In genomic region chr5:139791227-139792158, GRCm38 (mm10) we compare ENCODE assay signal across 8 mouse cellular contexts. TPM values are rescaled to one million over a fixed set of nuclear protein-coding genes. Genes with fewer than 3 reads are reported as not detected.
A peak's percentile ranks its signal among the peaks of the same experiment; 100 is the strongest.
DNase-seq lines count a peak whose midpoint lies in the region; ATAC-seq and TF ChIP-seq lines count a peak whose summit lies in the region.

TSS of gene Mafk (plus strand) at chr5:139791513.

- H3K4me3 ChIP-seq in E14TG2a.4 (replicated peaks; ENCODE audit: low read length), result peak within 1 kb of the TSS; percentile 90
- peak within 1 kb of the TSS; percentile 72 for H3K4me3 ChIP-seq in forebrain, embryonic 13.5 days
- H3K4me3 ChIP-seq in liver, postnatal 0 days (ENCODE audit: low read depth, low read length), result peak within 1 kb of the TSS; percentile 100
- peak within 1 kb of the TSS; percentile 75 for H3K4me3 ChIP-seq in neural tube, embryonic 14.5 days (ENCODE audit: low read depth, low read length)

- no peak for TF ChIP-seq CTCF in E14TG2a.4 (conservative IDR thresholded peaks at IDR 0.05; ENCODE audit: low read length)
- TF ChIP-seq CTCF in liver, postnatal 0 days (IDR thresholded peaks at IDR 0.05; ENCODE audit: low read depth), result peak; percentile 42

- TF ChIP-seq EP300 in liver, postnatal 0 days (IDR thresholded peaks at IDR 0.05; ENCODE audit: low read depth), result no peak; the same call in 1 of the 2 replicates

- peak within 1 kb of the TSS; percentile 95 for H3K4me2 ChIP-seq in forebrain, embryonic 13.5 days
- peak within 1 kb of the TSS; percentile 94 for H3K4me2 ChIP-seq in liver, postnatal 0 days (ENCODE audit: low read depth, low read length)
- H3K4me2 ChIP-seq in neural tube, embryonic 14.5 days (ENCODE audit: low read depth, low read length), result peak within 1 kb of the TSS; percentile 100

- peak; percentile 98 for DNase-seq in c-Kit-positive CD71-positive TER-119-positive erythroid progenitor cells, embryonic 14.5 days (ENCODE audit: low spot score)
- DNase-seq in heart, postnatal 10 days, result peak; percentile 98 to 99
- DNase-seq in large intestine, adult 2 months (ENCODE audit: low read depth, low spot score), result no peak
- peak; percentile 100 for DNase-seq in liver, postnatal 0 days
- DNase-seq in testis, postnatal 10 days (ENCODE audit: low spot score), result peak; percentile 100

- peak within 1 kb of the TSS; percentile 78 for H3K9ac ChIP-seq in forebrain, embryonic 13.5 days
- H3K9ac ChIP-seq in liver, postnatal 0 days (replicated peaks), result peak within 1 kb of the TSS; percentile 100
- peak within 1 kb of the TSS; percentile 67 for H3K9ac ChIP-seq in neural tube, embryonic 14.5 days (replicated peaks; ENCODE audit: low read depth, low read length)

- H3K27me3 ChIP-seq in E14TG2a.4 (ENCODE audit: insufficient read depth, low read length), result peaks cover 19% of the 10 kb centered on the region
- H3K27me3 ChIP-seq in forebrain, embryonic 13.5 days, result 0 out of 2 replicates have a peak, but pooled peaks cover 7% of the 10 kb centered on the region
- H3K27me3 ChIP-seq in liver, postnatal 0 days (ENCODE audit: insufficient read depth, low read length), result no peaks in the 10 kb centered on the region
- H3K27me3 ChIP-seq in neural tube, embryonic 14.5 days (ENCODE audit: control insufficient read depth, insufficient read depth, low read length), result no peaks in the 10 kb centered on the region

- intact Hi-C loops in heart, postnatal 10 days (cut with DNase I), result no loop called here

- H3K9me3 ChIP-seq in E14TG2a.4 (ENCODE audit: low read length), result peaks cover 6% of the 10 kb centered on the region
- H3K9me3 ChIP-seq in forebrain, embryonic 13.5 days (replicated peaks), result no peaks in the 10 kb centered on the region
- no peaks in the 10 kb centered on the region for H3K9me3 ChIP-seq in liver, postnatal 0 days (ENCODE audit: low read length)
- no peaks in the 10 kb centered on the region for H3K9me3 ChIP-seq in neural tube, embryonic 14.5 days (ENCODE audit: control insufficient read depth, low read length)

- no peak within 1 kb of the TSS for H3K27ac ChIP-seq in forebrain, embryonic 13.5 days
- H3K27ac ChIP-seq in liver, postnatal 0 days (ENCODE audit: low read depth), result peak within 1 kb of the TSS; percentile 99
- H3K27ac ChIP-seq in neural tube, embryonic 14.5 days (ENCODE audit: low read depth, low read length), result 0 out of 2 replicates have a peak within 1 kb of the TSS, but pooled peaks have one; percentile 22

- ATAC-seq in forebrain, embryonic 13.5 days, result peak; percentile 90
- peak; percentile 89 for ATAC-seq in liver, postnatal 0 days
- ATAC-seq in neural tube, embryonic 14.5 days (ENCODE audit: low read depth), result peak; percentile 84

- under 1% methylated on average over 86 of the region's 92 CpGs for WGBS in forebrain, embryonic 13.5 days
- under 1% methylated on average over 92 of the region's 92 CpGs for WGBS in large intestine, adult 2 months
- 4% methylated on average over 91 of the region's 92 CpGs for WGBS in liver, postnatal 0 days (ENCODE audit: insufficient replicate concordance)
- under 1% methylated on average over 92 of the region's 92 CpGs for WGBS in neural tube, embryonic 14.5 days

- 0 out of 2 replicates have a peak, but pooled peaks cover 4% of the 10 kb centered on the region for H3K36me3 ChIP-seq in E14TG2a.4 (ENCODE audit: insufficient read depth, low read length)
- no peaks in the 10 kb centered on the region for H3K36me3 ChIP-seq in forebrain, embryonic 13.5 days (ENCODE audit: poor library complexity, severe bottlenecking)
- peaks cover 8% of the 10 kb centered on the region; the same call in 1 of the 2 replicates for H3K36me3 ChIP-seq in liver, postnatal 0 days (replicated peaks; ENCODE audit: insufficient read depth, low read length)
- H3K36me3 ChIP-seq in neural tube, embryonic 14.5 days (ENCODE audit: control insufficient read depth, insufficient read depth, low read length), result no peaks in the 10 kb centered on the region

- H3K4me1 ChIP-seq in E14TG2a.4 (replicated peaks; ENCODE audit: low read depth, low read length), result peaks cover 46% of the 10 kb centered on the region
- peaks cover 35% of the 10 kb centered on the region for H3K4me1 ChIP-seq in forebrain, embryonic 13.5 days
- peaks cover 54% of the 10 kb centered on the region for H3K4me1 ChIP-seq in liver, postnatal 0 days (ENCODE audit: insufficient read depth)
- peaks cover 21% of the 10 kb centered on the region for H3K4me1 ChIP-seq in neural tube, embryonic 14.5 days (ENCODE audit: control insufficient read depth, insufficient read depth, low read length)

RNA-seq across cellular contexts. Expression of gene Mafk, which starts in this region (rescaled TPM):
- polyA plus RNA-seq in forebrain, embryonic 13.5 days (2015; fragmentation: Nextera tagmentation; extraction: Ambion mirVana), result 14.0 and 14.3 TPM in 2 replicates
- 10 to 100 TPM; 20.9 to 25.8 TPM for total RNA-seq in heart, postnatal 10 days (2021)
- 30.4 and 33.6 TPM in 2 replicates for polyA plus RNA-seq in large intestine, adult 2 months (2012; rRNA removed)
- 15.7 and 19.1 TPM in 2 replicates for polyA plus RNA-seq in liver, postnatal 0 days (2015; fragmentation: Nextera tagmentation; extraction: Ambion mirVana)
- 5.7 and 8.9 TPM in 2 replicates for polyA plus RNA-seq in neural tube, embryonic 14.5 days (2014; fragmentation: Nextera tagmentation; extraction: Ambion mirVana)
